Mouse (Mus musculus) myocyte (in vitro differentiated cells): ENCODE results near the gene 1110002E22Rik.

Source experiments
- CEBPB ChIP-seq: IDR thresholded peaks from 2 replicates; pipeline ENCODE4 v1.6.1; 2011; ENCODE audit warnings: mild to moderate bottlenecking, moderate library complexity; ENCODE audit not compliant: poor library complexity, insufficient read depth, severe bottlenecking
- E2F4 ChIP-seq: IDR thresholded peaks from one replicate; pipeline ENCODE4 v1.6.1; 2011; ENCODE audit warnings: mild to moderate bottlenecking, control low read depth, moderate library complexity; ENCODE audit not compliant: insufficient read depth
- MAX ChIP-seq: IDR thresholded peaks from one replicate; pipeline ENCODE4 v1.6.1; 2011; ENCODE audit warnings: low read depth, mild to moderate bottlenecking, control low read depth
- MYOD1 ChIP-seq, 3 experiments: IDR thresholded peaks; one replicate each; pipeline ENCODE4 v1.6.1; 2011; ENCODE audit warnings: control low read depth in 2 of 3, low read depth in 2 of 3, mild to moderate bottlenecking in 2 of 3, moderate library complexity in 1 of 3; ENCODE audit not compliant: insufficient read length in 2 of 3, control insufficient read depth in 1 of 3
- MYOG ChIP-seq, 3 experiments: IDR thresholded peaks; one replicate each; pipeline ENCODE4 v1.6.1; 2011; ENCODE audit warnings: control low read depth in 2 of 3, low read depth in 2 of 3, mild to moderate bottlenecking in 2 of 3; ENCODE audit not compliant: insufficient read length in 2 of 3, control insufficient read depth in 1 of 3, insufficient read depth in 1 of 3
- POLR2A ChIP-seq: IDR thresholded peaks from one replicate; pipeline ENCODE4 v1.6.1; 2011; ENCODE audit warnings: low read depth, mild to moderate bottlenecking, control low read depth, moderate library complexity; ENCODE audit not compliant: insufficient read length
- REST ChIP-seq: IDR thresholded peaks from one replicate; pipeline ENCODE4 v1.6.1; 2011; ENCODE audit warnings: mild to moderate bottlenecking, control low read depth, moderate library complexity; ENCODE audit not compliant: insufficient read depth, insufficient read length
- TCF12 ChIP-seq: IDR thresholded peaks from one replicate; pipeline ENCODE4 v1.6.1; 2011; ENCODE audit warnings: mild to moderate bottlenecking, control low read depth; ENCODE audit not compliant: poor library complexity, insufficient read depth, severe bottlenecking
- USF1 ChIP-seq: IDR thresholded peaks from one replicate; pipeline ENCODE4 v1.6.1; 2011; ENCODE audit warnings: low read depth, mild to moderate bottlenecking, control low read depth, moderate library complexity

- TF ChIP-seq TCF12 (no peak), POLR2A (no peak), CEBPB (no peak), MYOG (IDR thresholded peaks at IDR 0.05; ENCODE audit: control insufficient read depth in 1 of 3, insufficient read depth in 1 of 3, insufficient read length in 2 of 3, low read depth in 2 of 3) (no peak), MAX (no peak), USF1 (no peak), MYOD1 (IDR thresholded peaks at IDR 0.05; ENCODE audit: control insufficient read depth in 1 of 3, insufficient read length in 2 of 3, low read depth in 2 of 3) (no peak), E2F4 (no peak), REST (no peak)
Measured at GRCm38 (mm10) chr3:138027575-138028362, 37.1 kb upstream of the 1110002E22Rik start.
